Mouse (Mus musculus): ENCODE results near the gene Top3a.

Top3a gene

GRCm38 (mm10) chr11:60774841-60775240 lies 2.3 kb downstream of the Top3a start:
- no peak for DNase-seq (ENCODE audit: low read depth)

GRCm38 (mm10) chr11:60774158-60774689 lies 2.9 kb downstream of the Top3a start:
- no peak for DNase-seq (ENCODE audit: low read depth)

- no peak for DNase-seq (ENCODE audit: low read depth)
Observed at GRCm38 (mm10) chr11:60772161-60772560, 5.0 kb downstream of the Top3a start.

GRCm38 (mm10) chr11:60770776-60771175 lies 6.4 kb downstream of the Top3a start:
- DNase-seq (ENCODE audit: low read depth): no peak

- no peak for DNase-seq (ENCODE audit: low read depth)
Observed at GRCm38 (mm10) chr11:60769322-60769721, 7.8 kb downstream of the Top3a start.

GRCm38 (mm10) chr11:60766969-60767368 lies 10.2 kb downstream of the Top3a start:
- no peak for DNase-seq (ENCODE audit: low read depth)

GRCm38 (mm10) chr11:60761681-60762080 lies 15.5 kb downstream of the Top3a start:
- DNase-seq (ENCODE audit: low read depth): no peak

GRCm38 (mm10) chr11:60755570-60755969 lies 21.6 kb downstream of the Top3a start:
- DNase-seq (ENCODE audit: low read depth): no peak

- no peak for DNase-seq (ENCODE audit: low read depth)
Observed at GRCm38 (mm10) chr11:60740321-60740720, 36.8 kb downstream of the Top3a start.

- DNase-seq (ENCODE audit: low read depth): no peak
Observed at GRCm38 (mm10) chr11:60737450-60737849, 39.7 kb downstream of the Top3a start.

- no peak for DNase-seq (ENCODE audit: low read depth)
Observed at GRCm38 (mm10) chr11:60736491-60736890, 40.7 kb downstream of the Top3a start.

- DNase-seq (ENCODE audit: low read depth): no peak
Observed at GRCm38 (mm10) chr11:60735191-60735590, 42.0 kb downstream of the Top3a start.

GRCm38 (mm10) chr11:60734206-60734605 lies 43.0 kb downstream of the Top3a start:
- no peak for DNase-seq (ENCODE audit: low read depth)

GRCm38 (mm10) chr11:60731251-60731650 lies 45.9 kb downstream of the Top3a start:
- DNase-seq (ENCODE audit: low read depth): no peak

- no peak for DNase-seq (ENCODE audit: low read depth)
Observed at GRCm38 (mm10) chr11:60730169-60730568, 47.0 kb downstream of the Top3a start.

GRCm38 (mm10) chr11:60729217-60729641 lies 47.9 kb downstream of the Top3a start:
- no peak for DNase-seq (ENCODE audit: low read depth)

GRCm38 (mm10) chr11:60728260-60728761 lies 48.9 kb downstream of the Top3a start, which contains the start of gene Mief2:
TSS of gene Mief2 (plus strand) at chr11:60728398.
- DNase-seq (ENCODE audit: low read depth): peak; percentile 88

- DNase-seq (ENCODE audit: low read depth): peak; percentile 14
Observed at GRCm38 (mm10) chr11:60727392-60728140, 49.6 kb downstream of the Top3a start.

GRCm38 (mm10) chr11:60726601-60727391 lies 50.4 kb downstream of the Top3a start, which contains the start of gene Flii:
TSS of gene Flii (minus strand) at chr11:60727263.
- peak; percentile 54 for DNase-seq (ENCODE audit: low read depth)

- DNase-seq (ENCODE audit: low read depth): no peak
Observed at GRCm38 (mm10) chr11:60719263-60719662, 57.9 kb downstream of the Top3a start.

GRCm38 (mm10) chr11:60715833-60716232 lies 61.3 kb downstream of the Top3a start:
- no peak for DNase-seq (ENCODE audit: low read depth)

GRCm38 (mm10) chr11:60712639-60713255 lies 64.4 kb downstream of the Top3a start:
- DNase-seq (ENCODE audit: low read depth): no peak
